Comparison of ENCODE assay signal across 24 mouse cellular contexts in genomic region chr4:136092498-136092897, GRCm38 (mm10). TPM values are rescaled to one million over a fixed set of nuclear protein-coding genes. Genes with fewer than 3 reads are reported as not detected.
DNase-seq lines count a peak whose midpoint lies in the region; ATAC-seq and TF ChIP-seq lines count a peak whose summit lies in the region.
"Had no signal": no experiment of that assay in that cellular context is flagged by ENCODE, and none has a peak within 500 bp of the region (broad histone marks: within the 10 kb centered on the region; RNA-seq: fewer than 3 reads in every experiment).

No protein-coding gene starts in this region.

- H3K4me2 ChIP-seq in hindbrain, embryonic 14.5 days (replicated peaks): no peak overlapping the region
- H3K4me2 ChIP-seq: heart, embryonic 12.5 days; limb, embryonic 13.5 days; lung, embryonic 15.5 days; midbrain, embryonic 12.5 days; neural tube, embryonic 13.5 days had no signal

- ATAC-seq in hindbrain, embryonic 14.5 days (ENCODE audit: low FRiP score): no peak
- ATAC-seq: activated CD4-positive, CD25-positive, alpha-beta regulatory T cell, adult 4 months; Patski had no signal

- no peak overlapping the region for H3K9ac ChIP-seq in heart, adult 2 months (ENCODE audit: low read depth, low read length)
- H3K9ac ChIP-seq in hindbrain, embryonic 14.5 days: no peak overlapping the region
- H3K9ac ChIP-seq: heart, embryonic 12.5 days; limb, embryonic 13.5 days; lung, embryonic 15.5 days; midbrain, embryonic 12.5 days; neural tube, embryonic 13.5 days had no signal

- no peaks in the 10 kb centered on the region for H3K79me2 ChIP-seq in heart, adult 2 months (replicated peaks; ENCODE audit: control insufficient read depth, insufficient read depth, low read length)

- no peaks in the 10 kb centered on the region for H3K36me3 ChIP-seq in heart, adult 2 months (ENCODE audit: control insufficient read depth, insufficient read depth, low read length)
- no peaks in the 10 kb centered on the region for H3K36me3 ChIP-seq in spleen, adult 2 months (ENCODE audit: control insufficient read depth, insufficient read depth, low read length)
- H3K36me3 ChIP-seq in hindbrain, embryonic 14.5 days (replicated peaks; ENCODE audit: control insufficient read depth, insufficient read depth): no peaks in the 10 kb centered on the region
- H3K36me3 ChIP-seq: heart, embryonic 12.5 days; limb, embryonic 13.5 days; lung, embryonic 15.5 days; midbrain, embryonic 12.5 days; neural tube, embryonic 13.5 days had no signal

- peak; percentile 44 for TF ChIP-seq CTCF in heart, adult 2 months (IDR thresholded peaks at IDR 0.05)
- peak; percentile 22 for TF ChIP-seq CTCF in left cerebral cortex, adult 2 months (IDR thresholded peaks at IDR 0.05)
- TF ChIP-seq CTCF in spleen, adult 2 months (IDR thresholded peaks at IDR 0.05; ENCODE audit: extremely low read depth, insufficient read depth, insufficient read length, insufficient replicate concordance): peak; percentile 8; the same call in 1 of the 2 replicates

- H3K27ac ChIP-seq in heart, adult 2 months: no peak overlapping the region
- no peak overlapping the region for H3K27ac ChIP-seq in left cerebral cortex, adult 2 months
- no peak overlapping the region for H3K27ac ChIP-seq in spleen, adult 2 months (ENCODE audit: insufficient read depth, low read length)
- H3K27ac ChIP-seq in hindbrain, embryonic 14.5 days: no peak overlapping the region
- H3K27ac ChIP-seq: limb, embryonic 13.5 days; lung, embryonic 15.5 days; midbrain, embryonic 12.5 days; neural tube, embryonic 13.5 days had no signal

- H3K27me3 ChIP-seq in heart, adult 2 months (ENCODE audit: control insufficient read depth, insufficient read depth, low read length): no peaks in the 10 kb centered on the region
- H3K27me3 ChIP-seq in spleen, adult 2 months (ENCODE audit: control insufficient read depth, insufficient read depth, low read length): no peaks in the 10 kb centered on the region
- no peaks in the 10 kb centered on the region for H3K27me3 ChIP-seq in hindbrain, embryonic 14.5 days (ENCODE audit: control insufficient read depth, insufficient read depth, low read length)
- H3K27me3 ChIP-seq: heart, embryonic 12.5 days; limb, embryonic 13.5 days; lung, embryonic 15.5 days; midbrain, embryonic 12.5 days; neural tube, embryonic 13.5 days; Patski had no signal

- H3K9me3 ChIP-seq in hindbrain, embryonic 14.5 days (ENCODE audit: control insufficient read depth, low read length): peaks cover 4% of the 10 kb centered on the region; the same call in 1 of the 2 replicates
- H3K9me3 ChIP-seq: lung, embryonic 15.5 days; neural tube, embryonic 13.5 days had no signal

- no peaks in the 10 kb centered on the region for H3K4me1 ChIP-seq in heart, adult 2 months (ENCODE audit: control insufficient read depth, insufficient read depth, low read length)
- peaks cover 37% of the 10 kb centered on the region for H3K4me1 ChIP-seq in spleen, adult 2 months (ENCODE audit: control insufficient read depth, insufficient read depth, insufficient read length)
- peaks cover 3% of the 10 kb centered on the region; the same call in 1 of the 2 replicates for H3K4me1 ChIP-seq in hindbrain, embryonic 14.5 days (replicated peaks; ENCODE audit: control insufficient read depth, insufficient read depth, low read length)

- no peak for TF ChIP-seq EP300 in heart, adult 2 months (IDR thresholded peaks at IDR 0.05; ENCODE audit: insufficient read depth, low read depth, low read length)

- WGBS in heart, adult 2 months: 88% methylated on average over 7 of the region's 7 CpGs
- 87% methylated on average over 7 of the region's 7 CpGs for WGBS in spleen, adult 2 months
- 91% methylated on average over 7 of the region's 7 CpGs for WGBS in hindbrain, embryonic 14.5 days

- no peak overlapping the region for H3K4me3 ChIP-seq in heart, adult 2 months
- H3K4me3 ChIP-seq in left cerebral cortex, adult 2 months: no peak overlapping the region
- H3K4me3 ChIP-seq in spleen, adult 2 months (ENCODE audit: extremely low read depth, insufficient read depth, insufficient read length): no peak overlapping the region
- no peak overlapping the region for H3K4me3 ChIP-seq in hindbrain, embryonic 14.5 days (replicated peaks; ENCODE audit: low read length)
- H3K4me3 ChIP-seq: heart, embryonic 12.5 days; limb, embryonic 13.5 days; lung, embryonic 15.5 days; midbrain, embryonic 12.5 days; neural tube, embryonic 13.5 days had no signal

- TF ChIP-seq POLR2A in heart, adult 2 months (IDR thresholded peaks at IDR 0.05; ENCODE audit: insufficient read depth, low read depth, low read length): no peak
- TF ChIP-seq POLR2A in spleen, adult 2 months (IDR thresholded peaks at IDR 0.05; ENCODE audit: low read depth, low read length): no peak

- intact Hi-C loops in heart, adult 2 months (cut with DNase I): no loop called here
- intact Hi-C loops in heart, postnatal 10 days (cut with DNase I): no loop called here
- intact Hi-C loops in left cerebral cortex, adult 2 months (cut with DNase I): no loop called here

- no peak for DNase-seq in heart, adult 2 months
- DNase-seq in heart, postnatal 10 days: no peak
- no peak for DNase-seq in left cerebral cortex, adult 2 months (ENCODE audit: extremely low spot score in 1 of 2, low spot score in 2 of 2)
- DNase-seq in left cerebral cortex, adult 9 months (ENCODE audit: low spot score in 2 of 2): no peak
- no peak for DNase-seq in spleen, adult 2 months (ENCODE audit: low read depth in 1 of 2, low spot score in 2 of 2)
- no peak for DNase-seq in spleen, postnatal 14 days (ENCODE audit: low spot score in 2 of 2)
- no peak for DNase-seq in thymus, postnatal 14 days
- DNase-seq in hindbrain, embryonic 14.5 days (ENCODE audit: low spot score): no peak
- DNase-seq: adrenal gland, postnatal 10 days; cerebellum, adult 11 months; cerebellum, postnatal 14 days; embryo, embryonic 11 days; heart, postnatal 4 days; kidney, adult 8-10 months; kidney, postnatal 4 days; right cerebral cortex, postnatal 14 days had no signal

RNA-seq across cellular contexts. Expression of gene Rpl11, which starts 39.3 kb away (rescaled TPM):
- total RNA-seq in heart, adult 2 months (2021): 100 to 1,000 TPM; 259 to 288 TPM
- 132 and 186 TPM in 2 replicates for polyA plus RNA-seq in heart, adult 2 months (2012; rRNA removed)
- total RNA-seq in heart, postnatal 10 days (2021): 100 to 1,000 TPM; 318 to 346 TPM
- 100 to 1,000 TPM; 271 to 308 TPM for total RNA-seq in left cerebral cortex, adult 2 months (2021)
- polyA plus RNA-seq in spleen, adult 2 months (2012; rRNA removed): 259 and 289 TPM in 2 replicates
- 264 and 303 TPM in 2 replicates for polyA plus RNA-seq in hindbrain, embryonic 14.5 days (2014; fragmentation: Nextera tagmentation; extraction: Ambion mirVana)

RNA-seq across cellular contexts. Expression of gene Id3, which starts 50.8 kb away (rescaled TPM):
- 10 to 100 TPM; 56.8 to 58.8 TPM for total RNA-seq in heart, adult 2 months (2021)
- 92.1 and 120 TPM in 2 replicates for polyA plus RNA-seq in heart, adult 2 months (2012; rRNA removed)
- 100 to 1,000 TPM; 104 TPM for total RNA-seq in heart, postnatal 10 days (2021)
- 10 to 100 TPM; 26.8 to 36.1 TPM for total RNA-seq in left cerebral cortex, adult 2 months (2021)
- polyA plus RNA-seq in spleen, adult 2 months (2012; rRNA removed): 138 and 195 TPM in 2 replicates
- 194 and 206 TPM in 2 replicates for polyA plus RNA-seq in hindbrain, embryonic 14.5 days (2014; fragmentation: Nextera tagmentation; extraction: Ambion mirVana)
- total RNA-seq: granulocyte monocyte progenitor cell, adult 5-6 weeks had no signal
